Mouse (Mus musculus) ES-E14 (cell line): ENCODE results near the gene Chst11. TPM values are rescaled to one million over a fixed set of nuclear protein-coding genes. Genes with fewer than 3 reads are reported as not detected.

Experiments used
- DNase-seq: peaks from one replicate; pipeline ENCODE4 v3.0.0-alpha.2; 2013; ENCODE audit warnings: low read depth, low spot score
- H3K27ac ChIP-seq: 2 replicates; pipeline ENCODE4 v1.5.1; 2012; ENCODE audit warnings: low read depth, mild to moderate bottlenecking, low read length, moderate library complexity, mixed read lengths; ENCODE audit not compliant: poor library complexity, insufficient read depth, severe bottlenecking
- H3K36me3 ChIP-seq: 2 replicates; pipeline ENCODE4 v1.6.1; 2012; ENCODE audit warnings: mild to moderate bottlenecking, low read length, moderate library complexity, mixed read lengths; ENCODE audit not compliant: control insufficient read depth, poor library complexity, insufficient read depth, severe bottlenecking
- H3K4me1 ChIP-seq, 2 experiments: fragments of 150-350 bp in 1 of 2; sonication (generic) in 1 of 2; 2 replicates each; pipeline ENCODE4 v1.6.1; 2012; ENCODE audit warnings: low read length in 2 of 2, mild to moderate bottlenecking in 1 of 2, mixed read lengths in 1 of 2; ENCODE audit not compliant: control insufficient read depth in 2 of 2, insufficient read depth in 2 of 2, poor library complexity in 1 of 2
- H3K4me3 ChIP-seq, 2 experiments: fragments of 150-350 bp in 1 of 2; sonication (generic) in 1 of 2; 2 replicates each; pipeline ENCODE4 v1.5.1; 2012; ENCODE audit warnings: low read length in 2 of 2, low read depth in 1 of 2, mild to moderate bottlenecking in 1 of 2, mixed read lengths in 1 of 2; ENCODE audit not compliant: insufficient read depth in 1 of 2, poor library complexity in 1 of 2, severe bottlenecking in 1 of 2
- H3K9ac ChIP-seq: 2 replicates; pipeline ENCODE4 v1.6.1; 2012; ENCODE audit warnings: low read depth, mild to moderate bottlenecking, low read length, mixed read lengths; ENCODE audit not compliant: poor library complexity, insufficient read depth, severe bottlenecking
- H3K9me3 ChIP-seq: fragments of 150-350 bp; sonication (generic); 2 replicates; pipeline ENCODE4 v1.6.1; 2012; ENCODE audit warnings: low read depth, mild to moderate bottlenecking, low read length; ENCODE audit not compliant: control insufficient read depth, insufficient read depth
- CHD2 ChIP-seq: IDR thresholded peaks from 2 replicates; pipeline ENCODE4 v1.6.1; 2014; ENCODE audit warnings: mild to moderate bottlenecking, low read depth, low read length, inconsistent platforms
- HCFC1 ChIP-seq: IDR thresholded peaks from 2 replicates; pipeline ENCODE4 v1.6.1; 2012; ENCODE audit warnings: low read length, inconsistent platforms, borderline replicate concordance; ENCODE audit not compliant: insufficient read depth
- MAFK ChIP-seq: IDR thresholded peaks from 2 replicates; pipeline ENCODE4 v1.6.1; 2014; ENCODE audit warnings: mild to moderate bottlenecking, low read depth, low read length, inconsistent platforms; ENCODE audit not compliant: insufficient read depth
- ZC3H11A ChIP-seq: IDR thresholded peaks from 2 replicates; pipeline ENCODE4 v1.6.1; 2012; ENCODE audit warnings: low read depth, mild to moderate bottlenecking, inconsistent platforms, low read length, borderline replicate concordance
- ZNF384 ChIP-seq: IDR thresholded peaks from 2 replicates; pipeline ENCODE4 v1.6.1; 2012; ENCODE audit warnings: low read depth, low read length, inconsistent platforms
- in situ Hi-C, 2 experiments: fragments of 600-800 bp; cut with MboI; formaldehyde crosslinking; loops; one replicate each; pipeline ENCODE4 v1.15.1; 2025; ENCODE audit warnings: low sequenced_read_pairs in 2 of 2, inconsistent platforms in 1 of 2; ENCODE audit not compliant: unreplicated experiment in 2 of 2
- total RNA-seq: library from RNA; depleted of rRNA; stranded (reverse); fragments of 300-350 nt; gene quantifications from 2 replicates; pipeline ENCODE4 v1.2.3, GENCODE M21; 2012

The Chst11 gene
- total RNA-seq, 1 experiment = 8.6 TPM

DNA sequence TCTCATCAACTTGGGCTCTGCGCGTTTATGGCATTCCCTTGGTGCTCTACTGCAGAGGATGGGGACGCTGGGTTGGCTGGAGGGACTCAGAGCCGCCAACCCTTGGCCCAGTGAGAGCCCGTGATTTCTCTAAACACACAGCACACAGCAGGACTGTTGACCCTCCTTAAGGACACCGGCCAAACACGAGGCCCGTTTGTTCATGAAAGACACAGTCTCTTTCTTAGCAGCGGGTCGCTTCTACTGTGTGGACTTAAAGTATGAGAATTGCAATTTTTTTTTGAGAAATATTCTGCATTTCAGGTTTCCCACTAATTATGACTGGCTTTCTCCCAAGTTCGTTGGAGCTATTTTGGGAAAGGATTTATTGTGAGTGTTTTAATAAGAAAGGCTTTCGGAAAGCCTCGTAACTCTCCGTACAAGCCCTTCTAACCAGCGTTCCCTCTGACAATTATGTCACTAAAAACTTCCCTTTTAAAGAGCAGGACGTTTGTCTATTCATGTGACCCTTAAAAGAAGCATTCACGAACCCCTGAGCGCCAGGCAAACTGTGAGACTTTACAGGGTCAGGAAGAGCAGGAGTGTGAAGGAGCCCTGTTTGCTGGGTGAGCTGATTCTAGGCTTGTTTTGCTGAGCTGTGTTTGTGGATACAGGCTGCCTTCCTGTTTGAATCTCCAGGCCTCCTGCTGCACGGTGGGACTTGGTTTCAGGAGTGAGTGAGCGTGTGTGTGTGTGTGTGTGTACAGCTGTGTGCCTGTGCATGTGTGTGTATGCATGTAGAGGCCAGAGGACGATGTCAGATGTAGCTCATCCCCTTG, 122.8 kb downstream of the Chst11 start:
- Histone ChIP-seq H3K4me1 (no peaks in the 10 kb centered on the region), H3K9ac (no peak overlapping the region), H3K36me3 (no peaks in the 10 kb centered on the region), H3K9me3 (no peaks in the 10 kb centered on the region), H3K27ac (no peak overlapping the region), H3K4me3 (no peak overlapping the region)
- in situ Hi-C loops = no loop called here
- DNase-seq = no peak
- TF ChIP-seq MAFK (no peak), ZNF384 (no peak), CHD2 (no peak), HCFC1 (no peak), ZC3H11A (no peak)

DNA sequence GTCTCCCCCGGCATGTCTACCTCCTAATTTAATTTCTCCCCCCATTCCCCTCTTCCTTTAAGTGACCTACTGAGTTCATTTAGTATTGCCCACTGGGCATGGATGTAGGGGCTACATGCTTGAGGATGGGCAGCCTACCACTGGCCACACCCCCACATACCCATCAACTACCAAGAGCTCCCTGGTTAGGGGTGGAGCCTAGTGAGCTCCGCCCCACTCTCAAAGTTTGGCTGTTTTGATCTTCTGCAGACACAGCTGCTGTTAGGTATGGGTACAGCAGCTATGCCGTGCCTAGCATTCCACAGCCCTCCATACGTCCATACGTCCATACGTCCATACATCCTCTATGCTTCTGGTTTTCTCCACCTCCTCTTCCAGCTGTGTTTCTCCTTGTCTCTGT, 123.6 kb downstream of the Chst11 start:
- in situ Hi-C loops = no loop called here
- no peak for DNase-seq
- TF ChIP-seq ZNF384 = no peak
- no peak for TF ChIP-seq CHD2
- no peak for TF ChIP-seq MAFK
- no peak for TF ChIP-seq HCFC1
- TF ChIP-seq ZC3H11A = no peak
- H3K4me3 ChIP-seq = no peak overlapping the region
- H3K9ac ChIP-seq = no peak overlapping the region
- no peaks in the 10 kb centered on the region for H3K9me3 ChIP-seq
- H3K36me3 ChIP-seq = no peaks in the 10 kb centered on the region
- H3K27ac ChIP-seq = no peak overlapping the region
- H3K4me1 ChIP-seq = no peaks in the 10 kb centered on the region

DNA sequence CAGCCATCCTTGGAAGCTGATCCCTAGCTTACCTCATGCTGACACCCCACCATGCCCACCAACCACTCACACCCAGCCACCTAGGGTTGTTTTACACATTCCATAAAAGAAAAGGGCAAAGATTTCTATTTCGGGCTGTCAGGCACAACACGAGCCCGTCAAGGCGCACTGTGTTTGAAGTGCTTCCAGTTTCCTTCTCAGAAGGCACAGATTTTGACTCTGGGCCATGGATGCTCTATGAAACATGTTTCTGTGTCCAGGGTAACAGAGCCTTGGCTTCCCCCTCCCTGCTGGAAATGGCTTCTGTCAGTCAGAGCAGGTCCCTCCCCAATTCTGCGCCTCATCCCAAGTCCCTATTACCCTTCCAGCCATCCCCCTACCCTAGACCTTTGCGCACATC, 125.7 kb downstream of the Chst11 start:
- Histone ChIP-seq H3K9ac (no peak overlapping the region), H3K9me3 (no peaks in the 10 kb centered on the region), H3K4me1 (no peaks in the 10 kb centered on the region), H3K27ac (no peak overlapping the region), H3K36me3 (no peaks in the 10 kb centered on the region), H3K4me3 (no peak overlapping the region)
- TF ChIP-seq HCFC1 (no peak), CHD2 (no peak), ZC3H11A (no peak), ZNF384 (no peak), MAFK (no peak)
- no peak for DNase-seq
- in situ Hi-C loops = no loop called here

DNA sequence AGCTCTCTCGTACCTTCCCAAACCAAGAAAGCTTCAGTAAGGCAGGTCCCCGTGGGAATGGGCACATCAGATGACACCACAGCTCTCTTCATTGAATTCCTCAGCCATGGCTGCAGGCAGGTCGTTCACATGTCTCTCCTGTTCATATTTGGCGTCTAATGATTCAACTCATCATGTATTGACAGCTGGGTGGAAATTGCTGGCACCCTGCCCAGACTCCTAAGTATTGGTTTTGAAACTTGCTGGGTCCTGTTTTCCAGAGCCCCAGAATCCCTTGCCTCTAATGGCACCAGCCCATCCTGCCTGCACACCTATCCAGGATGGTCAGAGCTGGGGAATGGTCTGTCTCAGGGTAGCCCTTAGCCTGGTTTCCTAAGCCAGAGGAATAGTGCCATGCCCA, 127.0 kb downstream of the Chst11 start:
- TF ChIP-seq ZC3H11A (no peak), MAFK (no peak)
- in situ Hi-C loops = no loop called here
- no peak overlapping the region for H3K4me3 ChIP-seq
- DNase-seq = no peak
- no peaks in the 10 kb centered on the region for H3K36me3 ChIP-seq
- H3K9me3 ChIP-seq = no peaks in the 10 kb centered on the region
- H3K9ac ChIP-seq = no peak overlapping the region
- no peaks in the 10 kb centered on the region for H3K4me1 ChIP-seq
- no peak overlapping the region for H3K27ac ChIP-seq

DNA sequence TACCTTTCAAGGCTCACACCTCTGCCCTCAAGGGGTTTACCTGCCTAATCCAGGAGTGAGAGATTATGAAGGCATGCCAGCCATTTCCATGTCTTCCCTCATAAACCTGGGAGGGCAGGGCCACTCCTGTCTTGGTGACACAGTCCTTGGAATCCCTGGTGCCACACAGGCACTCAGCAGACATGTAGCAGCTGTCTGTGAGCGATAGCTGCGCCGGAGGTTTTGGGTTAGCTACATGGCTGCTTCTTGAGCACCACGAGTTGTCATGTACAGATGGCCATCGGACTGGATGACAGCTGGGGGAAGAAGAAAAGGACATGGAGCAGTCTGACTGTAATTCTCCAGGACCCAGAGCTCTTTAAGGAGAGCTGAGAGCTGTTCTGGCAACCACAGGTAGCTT, 129.3 kb downstream of the Chst11 start:
- no peak for TF ChIP-seq HCFC1
- TF ChIP-seq MAFK = no peak
- no peak for TF ChIP-seq CHD2
- TF ChIP-seq ZNF384 = no peak
- no peak for TF ChIP-seq ZC3H11A
- Histone ChIP-seq H3K36me3 (no peaks in the 10 kb centered on the region), H3K27ac (no peak overlapping the region; the same call in 1 of the 2 replicates), H3K4me1 (no peaks in the 10 kb centered on the region), H3K4me3 (no peak overlapping the region), H3K9ac (no peak overlapping the region), H3K9me3 (no peaks in the 10 kb centered on the region)
- in situ Hi-C loops = no loop called here
- no peak for DNase-seq
